In the genomic region with DNA sequence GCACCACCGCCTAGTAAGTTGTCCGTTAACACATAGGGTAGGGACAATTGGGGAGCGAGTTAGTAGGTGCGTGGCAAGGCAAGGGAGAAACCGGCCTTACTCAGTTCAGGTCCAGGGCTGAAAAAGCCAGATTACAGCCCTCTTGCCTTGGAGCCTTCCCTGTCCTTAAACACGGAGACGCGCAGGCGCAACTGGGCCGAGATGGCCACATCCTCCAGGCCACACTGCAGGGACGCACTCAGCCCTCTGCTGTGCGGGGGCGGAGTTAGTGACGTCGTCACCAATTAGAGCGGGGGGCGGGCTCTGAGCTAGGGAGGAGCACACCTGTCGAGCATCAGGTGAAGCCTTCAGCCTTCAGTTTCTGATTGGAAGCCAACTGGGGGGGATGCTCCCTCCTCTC, we compare ENCODE assay signal across 8 mouse cellular contexts. TPM values are rescaled to one million over a fixed set of nuclear protein-coding genes. Genes with fewer than 3 reads are reported as not detected.
A peak's percentile ranks its signal among the peaks of the same experiment; 100 is the strongest.
DNase-seq lines count a peak whose midpoint lies in the region; ATAC-seq and TF ChIP-seq lines count a peak whose summit lies in the region.

No protein-coding gene starts in this region.

- TF ChIP-seq POLR2A in kidney, adult 2 months (IDR thresholded peaks at IDR 0.05; ENCODE audit: low read depth, low read length), result peak; percentile 19

- H3K27me3 ChIP-seq in E14TG2a.4 (ENCODE audit: insufficient read depth, low read length), result no peaks in the 10 kb centered on the region
- H3K27me3 ChIP-seq in forebrain, embryonic 10.5 days (ENCODE audit: poor library complexity, severe bottlenecking), result peaks cover 4% of the 10 kb centered on the region; the same call in 1 of the 2 replicates
- H3K27me3 ChIP-seq in kidney, adult 2 months (replicated peaks; ENCODE audit: control insufficient read depth, insufficient read depth, low read length), result no peaks in the 10 kb centered on the region
- no peaks in the 10 kb centered on the region for H3K27me3 ChIP-seq in limb, embryonic 11.5 days (ENCODE audit: control insufficient read depth, insufficient read depth, low read length)
- no peaks in the 10 kb centered on the region for H3K27me3 ChIP-seq in midbrain, embryonic 14.5 days (ENCODE audit: control insufficient read depth, insufficient read depth, low read length)

- H3K36me3 ChIP-seq in E14TG2a.4 (ENCODE audit: insufficient read depth, low read length), result peaks cover 56% of the 10 kb centered on the region
- H3K36me3 ChIP-seq in forebrain, embryonic 10.5 days (replicated peaks), result peaks cover 55% of the 10 kb centered on the region
- H3K36me3 ChIP-seq in kidney, adult 2 months (ENCODE audit: control insufficient read depth, insufficient read depth, low read length), result no peaks in the 10 kb centered on the region; the same call in 1 of the 2 replicates
- peaks cover 28% of the 10 kb centered on the region for H3K36me3 ChIP-seq in limb, embryonic 11.5 days (ENCODE audit: control insufficient read depth, insufficient read depth, low read length)
- H3K36me3 ChIP-seq in midbrain, embryonic 14.5 days (ENCODE audit: control insufficient read depth, insufficient read depth, low read length), result peaks cover 37% of the 10 kb centered on the region

- TF ChIP-seq CTCF in E14TG2a.4 (conservative IDR thresholded peaks at IDR 0.05; ENCODE audit: low read length), result no peak
- no peak for TF ChIP-seq CTCF in kidney, adult 2 months (conservative IDR thresholded peaks at IDR 0.05; ENCODE audit: insufficient read depth, insufficient read length, low read depth, low read length)

- DNase-seq in adrenal gland, postnatal 36 days, result peak; percentile 83
- peak; percentile 74 for DNase-seq in forebrain, embryonic 10.5 days (ENCODE audit: extremely low spot score, low spot score)
- DNase-seq in kidney, adult 2 months, result peak; percentile 86
- peak; percentile 78 for DNase-seq in limb, embryonic 11.5 days (ENCODE audit: low spot score)
- DNase-seq in midbrain, embryonic 14.5 days, result peak; percentile 93
- DNase-seq in telencephalon, adult 2 months (ENCODE audit: low read depth, low spot score), result peak; percentile 52
- no peak for DNase-seq in thymus, postnatal 25 days

- peak overlapping the region; percentile 56; the same call in 1 of the 2 replicates for H3K27ac ChIP-seq in forebrain, embryonic 10.5 days
- peak overlapping the region; percentile 8; the same call in 1 of the 2 replicates for H3K27ac ChIP-seq in kidney, adult 2 months (ENCODE audit: insufficient read depth, low read depth, low read length)
- H3K27ac ChIP-seq in limb, embryonic 11.5 days (replicated peaks; ENCODE audit: low read depth, low read length), result no peak overlapping the region
- H3K27ac ChIP-seq in midbrain, embryonic 14.5 days (replicated peaks; ENCODE audit: low read depth, low read length), result peak overlapping the region; percentile 42; the same call in 1 of the 2 replicates

- peak overlapping the region; percentile 27; the same call in 1 of the 2 replicates for H3K9ac ChIP-seq in limb, embryonic 11.5 days (ENCODE audit: low read length)
- peak overlapping the region; percentile 39; the same call in 1 of the 2 replicates for H3K9ac ChIP-seq in midbrain, embryonic 14.5 days (replicated peaks; ENCODE audit: low read length)

- H3K4me1 ChIP-seq in E14TG2a.4 (replicated peaks; ENCODE audit: low read depth, low read length), result peaks cover 95% of the 10 kb centered on the region
- H3K4me1 ChIP-seq in forebrain, embryonic 10.5 days, result peaks cover 38% of the 10 kb centered on the region
- 0 out of 2 replicates have a peak, but pooled peaks cover 3% of the 10 kb centered on the region for H3K4me1 ChIP-seq in kidney, adult 2 months (ENCODE audit: control insufficient read depth, insufficient read depth, low read length)
- 0 out of 2 replicates have a peak, but pooled peaks cover 3% of the 10 kb centered on the region for H3K4me1 ChIP-seq in limb, embryonic 11.5 days (ENCODE audit: control insufficient read depth, insufficient read depth, low read length)
- peaks cover 5% of the 10 kb centered on the region; the same call in 1 of the 2 replicates for H3K4me1 ChIP-seq in midbrain, embryonic 14.5 days (ENCODE audit: control insufficient read depth, insufficient read depth, low read length)

- peak overlapping the region; percentile 11 for H3K4me2 ChIP-seq in limb, embryonic 11.5 days (ENCODE audit: low read depth, severe bottlenecking)
- H3K4me2 ChIP-seq in midbrain, embryonic 14.5 days (ENCODE audit: low read length), result peak overlapping the region; percentile 55

- peak overlapping the region; percentile 39 for H3K4me3 ChIP-seq in E14TG2a.4 (replicated peaks; ENCODE audit: low read length)
- peak overlapping the region; percentile 30; the same call in 1 of the 2 replicates for H3K4me3 ChIP-seq in forebrain, embryonic 10.5 days
- peak overlapping the region; percentile 7; the same call in 1 of the 2 replicates for H3K4me3 ChIP-seq in kidney, adult 2 months (ENCODE audit: insufficient read depth, low read depth, low read length)
- H3K4me3 ChIP-seq in limb, embryonic 11.5 days (ENCODE audit: low read depth, low read length), result no peak overlapping the region
- peak overlapping the region; percentile 21; the same call in 1 of the 2 replicates for H3K4me3 ChIP-seq in midbrain, embryonic 14.5 days (replicated peaks; ENCODE audit: low read depth, low read length)

- WGBS in forebrain, embryonic 10.5 days, result 9% methylated on average over 18 of the region's 18 CpGs
- 25% methylated on average over 18 of the region's 18 CpGs for WGBS in kidney, adult 2 months
- 8% methylated on average over 18 of the region's 18 CpGs for WGBS in limb, embryonic 11.5 days
- WGBS in midbrain, embryonic 14.5 days, result 15% methylated on average over 18 of the region's 18 CpGs

- ATAC-seq in limb, embryonic 11.5 days (ENCODE audit: insufficient number of reproducible peaks, low FRiP score, low TSS enrichment, low read depth), result peak; percentile 72; the same call in 1 of the 2 replicates
- ATAC-seq in midbrain, embryonic 14.5 days (ENCODE audit: low FRiP score, low TSS enrichment), result peak; percentile 87

- H3K9me3 ChIP-seq in E14TG2a.4 (ENCODE audit: low read length), result no peaks in the 10 kb centered on the region
- no peaks in the 10 kb centered on the region for H3K9me3 ChIP-seq in forebrain, embryonic 10.5 days
- H3K9me3 ChIP-seq in limb, embryonic 11.5 days (ENCODE audit: control insufficient read depth, low read length), result no peaks in the 10 kb centered on the region
- no peaks in the 10 kb centered on the region for H3K9me3 ChIP-seq in midbrain, embryonic 14.5 days (ENCODE audit: control insufficient read depth, low read length)

RNA-seq across cellular contexts. Expression of a gene that starts 29.7 kb away (rescaled TPM):
- total RNA-seq in adrenal gland, postnatal 36 days (2021), result 10 to 100 TPM; 19.8 to 20.2 TPM
- polyA plus RNA-seq in forebrain, embryonic 10.5 days (2016; fragmentation: Nextera tagmentation; extraction: Ambion mirVana), result 204 and 222 TPM in 2 replicates
- 78.4 and 89.6 TPM in 2 replicates for polyA plus RNA-seq in kidney, adult 2 months (2012; rRNA removed)
- 99.7 and 113 TPM in 2 replicates for polyA plus RNA-seq in limb, embryonic 11.5 days (2014; fragmentation: Nextera tagmentation; extraction: Ambion mirVana)
- 61.3 and 94.4 TPM in 2 replicates for polyA plus RNA-seq in midbrain, embryonic 14.5 days (2014; fragmentation: Nextera tagmentation; extraction: Ambion mirVana)

RNA-seq across cellular contexts. Expression of a gene that starts 35.8 kb away (rescaled TPM):
- total RNA-seq in adrenal gland, postnatal 36 days (2021), result 10 to 100 TPM; 11.5 to 12.4 TPM
- 10.5 and 10.6 TPM in 2 replicates for polyA plus RNA-seq in forebrain, embryonic 10.5 days (2016; fragmentation: Nextera tagmentation; extraction: Ambion mirVana)
- polyA plus RNA-seq in kidney, adult 2 months (2012; rRNA removed), result 16.6 and 19.3 TPM in 2 replicates
- polyA plus RNA-seq in limb, embryonic 11.5 days (2014; fragmentation: Nextera tagmentation; extraction: Ambion mirVana), result 10.0 and 13.7 TPM in 2 replicates
- 4.8 and 7.1 TPM in 2 replicates for polyA plus RNA-seq in midbrain, embryonic 14.5 days (2014; fragmentation: Nextera tagmentation; extraction: Ambion mirVana)

RNA-seq across cellular contexts. Expression of a gene that starts 51.6 kb away (rescaled TPM):
- under 1 TPM in 1 of 2 experiments, not detected in 1; 0.10 TPM for total RNA-seq in adrenal gland, postnatal 36 days (2021)
- 9.8 and 12.3 TPM in 2 replicates for polyA plus RNA-seq in forebrain, embryonic 10.5 days (2016; fragmentation: Nextera tagmentation; extraction: Ambion mirVana)
- polyA plus RNA-seq in kidney, adult 2 months (2012; rRNA removed), result 0.04 and 0.08 TPM in 2 replicates
- 6.9 and 8.7 TPM in 2 replicates for polyA plus RNA-seq in limb, embryonic 11.5 days (2014; fragmentation: Nextera tagmentation; extraction: Ambion mirVana)
- 0.24 and 0.63 TPM in 2 replicates for polyA plus RNA-seq in midbrain, embryonic 14.5 days (2014; fragmentation: Nextera tagmentation; extraction: Ambion mirVana)

RNA-seq across cellular contexts. Expression of a gene that starts 56.9 kb away (rescaled TPM):
- 10 to 100 TPM; 17.1 to 19.2 TPM for total RNA-seq in adrenal gland, postnatal 36 days (2021)
- 126 and 138 TPM in 2 replicates for polyA plus RNA-seq in forebrain, embryonic 10.5 days (2016; fragmentation: Nextera tagmentation; extraction: Ambion mirVana)
- 29.2 and 35.4 TPM in 2 replicates for polyA plus RNA-seq in kidney, adult 2 months (2012; rRNA removed)
- 150 and 164 TPM in 2 replicates for polyA plus RNA-seq in limb, embryonic 11.5 days (2014; fragmentation: Nextera tagmentation; extraction: Ambion mirVana)
- polyA plus RNA-seq in midbrain, embryonic 14.5 days (2014; fragmentation: Nextera tagmentation; extraction: Ambion mirVana), result 253 and 300 TPM in 2 replicates
